In the genomic region with DNA sequence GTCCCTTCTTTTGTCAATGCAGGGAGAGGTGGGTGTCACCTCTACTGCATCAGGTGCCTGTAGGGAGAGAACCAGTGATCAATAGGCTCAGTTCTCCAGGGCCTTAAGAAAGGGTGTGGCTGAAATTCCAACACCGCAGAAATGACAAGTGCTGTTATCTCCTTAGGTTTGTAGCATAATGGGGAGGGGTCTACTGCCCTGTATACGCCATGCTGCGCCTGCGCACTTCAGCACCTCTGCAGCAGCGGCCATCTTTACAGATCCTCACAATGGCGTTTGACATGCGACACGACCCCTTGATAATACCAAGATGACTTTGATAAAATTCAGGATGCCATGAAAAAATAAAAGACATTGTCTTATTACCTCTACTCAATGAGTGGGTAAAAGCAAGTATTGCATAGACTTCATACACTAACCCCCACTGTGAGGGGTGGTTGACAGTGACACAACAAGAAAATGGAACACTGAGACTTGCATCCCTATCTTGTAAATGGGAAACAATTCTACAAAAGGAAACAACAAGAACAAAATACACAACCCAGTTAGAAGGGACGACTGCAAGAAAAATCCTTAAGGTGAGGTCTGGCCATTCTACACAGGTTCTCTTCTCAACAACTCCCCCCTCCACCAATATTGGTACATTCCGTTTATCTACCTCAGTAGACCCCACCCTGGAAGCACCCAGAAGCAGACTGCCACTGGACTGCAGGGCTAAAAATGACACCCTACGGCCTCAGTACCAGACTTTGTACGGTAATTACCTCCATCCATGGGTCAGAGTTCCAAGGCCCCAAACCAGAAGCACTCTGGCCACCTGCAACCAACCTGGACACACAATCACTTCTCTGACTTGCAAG, we compare ENCODE assay signal across 9 mouse cellular contexts. TPM values are rescaled to one million over a fixed set of nuclear protein-coding genes. Genes with fewer than 3 reads are reported as not detected.
A peak's percentile ranks its signal among the peaks of the same experiment; 100 is the strongest.
DNase-seq lines count a peak whose midpoint lies in the region; ATAC-seq and TF ChIP-seq lines count a peak whose summit lies in the region.
"Had no signal": no experiment of that assay in that cellular context is flagged by ENCODE, and none has a peak within 500 bp of the region (broad histone marks: within the 10 kb centered on the region; RNA-seq: fewer than 3 reads in every experiment).

No protein-coding gene starts in this region.

- H3K9me3 ChIP-seq in hindbrain, embryonic 10.5 days: peaks cover 30% of the 10 kb centered on the region
- H3K9me3 ChIP-seq in midbrain, postnatal 0 days (ENCODE audit: low read length): peaks cover 12% of the 10 kb centered on the region; the same call in 1 of the 2 replicates

- peak; percentile 38 for DNase-seq in kidney, adult 2 months
- no peak for DNase-seq in kidney, adult 18-20 months
- DNase-seq in embryo, embryonic 11 days: peak; percentile 62
- peak; percentile 34 for DNase-seq in hindbrain, embryonic 10.5 days (ENCODE audit: low spot score)
- DNase-seq in left cerebral cortex, adult 8-10 months (ENCODE audit: low spot score in 2 of 2): peak; percentile 3 to 31
- DNase-seq in midbrain, postnatal 0 days (ENCODE audit: low spot score): peak; percentile 89
- no peak for DNase-seq in urinary bladder, postnatal 14 days (ENCODE audit: low spot score)

- ATAC-seq in midbrain, postnatal 0 days (ENCODE audit: low FRiP score): peak; percentile 85
- ATAC-seq in granulocyte monocyte progenitor cell, adult 5-6 weeks (replicated peaks; ENCODE audit: poor library complexity, severe bottlenecking): no peak

- no peaks in the 10 kb centered on the region for H3K27me3 ChIP-seq in kidney, adult 2 months (replicated peaks; ENCODE audit: control insufficient read depth, insufficient read depth, low read length)
- H3K27me3 ChIP-seq in hindbrain, embryonic 10.5 days (ENCODE audit: insufficient read depth, poor library complexity, severe bottlenecking): no peaks in the 10 kb centered on the region
- H3K27me3 ChIP-seq in midbrain, postnatal 0 days (ENCODE audit: insufficient read depth, low read length): no peaks in the 10 kb centered on the region

- WGBS in kidney, adult 2 months: 73% methylated on average over 12 of the region's 12 CpGs
- 42% methylated on average over 12 of the region's 12 CpGs for WGBS in hindbrain, embryonic 10.5 days
- 51% methylated on average over 12 of the region's 12 CpGs for WGBS in midbrain, postnatal 0 days

- H3K36me3 ChIP-seq in kidney, adult 2 months (ENCODE audit: control insufficient read depth, insufficient read depth, low read length): no peaks in the 10 kb centered on the region
- peaks cover under 1% of the 10 kb centered on the region; the same call in 1 of the 2 replicates for H3K36me3 ChIP-seq in hindbrain, embryonic 10.5 days
- H3K36me3 ChIP-seq in midbrain, postnatal 0 days (ENCODE audit: insufficient read depth, low read length): no peaks in the 10 kb centered on the region

- H3K4me2 ChIP-seq in midbrain, postnatal 0 days (ENCODE audit: low read depth, low read length, poor library complexity, severe bottlenecking): peak overlapping the region; percentile 42

- no peak overlapping the region for H3K27ac ChIP-seq in kidney, adult 2 months (ENCODE audit: insufficient read depth, low read depth, low read length)
- peak overlapping the region; percentile 89 for H3K27ac ChIP-seq in hindbrain, embryonic 10.5 days
- H3K27ac ChIP-seq in midbrain, postnatal 0 days (ENCODE audit: low read depth, low read length): peak overlapping the region; percentile 86

- TF ChIP-seq CTCF in kidney, adult 2 months (conservative IDR thresholded peaks at IDR 0.05; ENCODE audit: insufficient read depth, insufficient read length, low read depth, low read length): no peak
- TF ChIP-seq CTCF in midbrain, postnatal 0 days (IDR thresholded peaks at IDR 0.05): no peak

- peak overlapping the region; percentile 86; the same call in 1 of the 2 replicates for H3K4me3 ChIP-seq in kidney, adult 2 months (ENCODE audit: insufficient read depth, low read depth, low read length)
- H3K4me3 ChIP-seq in hindbrain, embryonic 10.5 days: peak overlapping the region; percentile 67
- H3K4me3 ChIP-seq in midbrain, postnatal 0 days (ENCODE audit: low read depth, low read length): peak overlapping the region; percentile 36

- no peaks in the 10 kb centered on the region for H3K4me1 ChIP-seq in kidney, adult 2 months (ENCODE audit: control insufficient read depth, insufficient read depth, low read length)
- no peaks in the 10 kb centered on the region; the same call in 1 of the 2 replicates for H3K4me1 ChIP-seq in hindbrain, embryonic 10.5 days (replicated peaks)
- no peaks in the 10 kb centered on the region for H3K4me1 ChIP-seq in midbrain, postnatal 0 days (ENCODE audit: insufficient read depth, low read length)

- peak overlapping the region; percentile 71 for H3K9ac ChIP-seq in midbrain, postnatal 0 days (replicated peaks; ENCODE audit: low read length, poor library complexity, severe bottlenecking)

- TF ChIP-seq POLR2A in kidney, adult 2 months (IDR thresholded peaks at IDR 0.05; ENCODE audit: low read depth, low read length): no peak

RNA-seq across cellular contexts. Expression of a gene that starts 1.6 kb away (rescaled TPM):
- polyA plus RNA-seq in kidney, adult 2 months (2012; rRNA removed): not detected in 2 replicates
- polyA plus RNA-seq in hindbrain, embryonic 10.5 days (2016; fragmentation: Nextera tagmentation; extraction: Ambion mirVana): 78.6 and 129 TPM in 2 replicates
- 1,000 to 10,000 TPM; 2,171 to 2,453 (median 2,384) TPM for total RNA-seq in left cerebral cortex, adult 8-10 months (2022)
- total RNA-seq in midbrain, postnatal 0 days (2014; rRNA removed): not detected in 2 replicates
- 816 and 853 TPM in 2 replicates for polyA plus RNA-seq in midbrain, postnatal 0 days (2015; fragmentation: Nextera tagmentation; extraction: Ambion mirVana)
- not detected in 2 replicates for total RNA-seq in granulocyte monocyte progenitor cell, adult 5-6 weeks (2014; fragmentation: Nextera tagmentation)
- total RNA-seq in granulocyte monocyte progenitor cell, adult 5-6 weeks (2017): not detected in 2 replicates
- total RNA-seq: MEL had no signal

RNA-seq across cellular contexts. Expression of a gene that starts 1.6 kb away (rescaled TPM):
- polyA plus RNA-seq in kidney, adult 2 months (2012; rRNA removed): 0.30 and 0.33 TPM in 2 replicates
- polyA plus RNA-seq in hindbrain, embryonic 10.5 days (2016; fragmentation: Nextera tagmentation; extraction: Ambion mirVana): 0.89 and 2.0 TPM in 2 replicates
- 10 to 100 TPM; 64.5 to 68.4 (median 64.9) TPM for total RNA-seq in left cerebral cortex, adult 8-10 months (2022)
- total RNA-seq in midbrain, postnatal 0 days (2014; rRNA removed): 70.7 and 108 TPM in 2 replicates
- 3.7 and 5.7 TPM in 2 replicates for polyA plus RNA-seq in midbrain, postnatal 0 days (2015; fragmentation: Nextera tagmentation; extraction: Ambion mirVana)
- total RNA-seq in granulocyte monocyte progenitor cell, adult 5-6 weeks (2014; fragmentation: Nextera tagmentation): not detected in 2 replicates
- total RNA-seq in granulocyte monocyte progenitor cell, adult 5-6 weeks (2017): not detected in 2 replicates
- total RNA-seq: MEL had no signal

Comparison
In these comparisons a context has a peak if more than half of its experiments do, and no peak if none do; other contexts are left out.
1. DNase-seq: peak in kidney, adult 2 months (single experiment), embryo, embryonic 11 days (single experiment), hindbrain, embryonic 10.5 days (single experiment), left cerebral cortex, adult 8-10 months (2 of 2) and midbrain, postnatal 0 days (single experiment); none in kidney, adult 18-20 months (single experiment) and urinary bladder, postnatal 14 days (single experiment).
2. H3K4me3 ChIP-seq: peak in every context shown above with its lines; median percentile 86 in kidney, adult 2 months; 67 in hindbrain, embryonic 10.5 days; 36 in midbrain, postnatal 0 days.
3. RNA of a gene that starts 1.6 kb away (total RNA-seq): 2,171 to 2,453 TPM in left cerebral cortex, adult 8-10 months; not detected in midbrain, postnatal 0 days and not detected in granulocyte monocyte progenitor cell, adult 5-6 weeks; every median in the first group is over 1,000 times any median in the second.
4. RNA of a gene that starts 1.6 kb away (total RNA-seq): 70.7 to 108 TPM in midbrain, postnatal 0 days and 64.5 to 68.4 TPM in left cerebral cortex, adult 8-10 months; not detected in granulocyte monocyte progenitor cell, adult 5-6 weeks; every median in the first group is over 10 times any median in the second.